13 mouse cellular contexts compared by ENCODE assay signal in genomic region chr13:84284764-84285558, GRCm38 (mm10).
DNase-seq lines count a peak whose midpoint lies in the region; ATAC-seq lines count a peak whose summit lies in the region.
"Had no signal": no experiment of that assay in that cellular context is flagged by ENCODE, and none has a peak within 500 bp of the region (broad histone marks: within the 10 kb centered on the region; RNA-seq: fewer than 3 reads in every experiment).

No protein-coding gene starts in this region.

- no peak overlapping the region for H3K4me3 ChIP-seq in neural tube, embryonic 11.5 days (ENCODE audit: low read depth, low read length)
- H3K4me3 ChIP-seq in forebrain, embryonic 13.5 days: 0 out of 2 replicates have a peak overlapping the region, but pooled peaks have one; percentile 13
- no peak overlapping the region for H3K4me3 ChIP-seq in midbrain, embryonic 11.5 days (ENCODE audit: low read depth, low read length)
- H3K4me3 ChIP-seq: heart, embryonic 13.5 days; stomach, embryonic 15.5 days had no signal

- H3K4me2 ChIP-seq in neural tube, embryonic 11.5 days (ENCODE audit: low read depth): no peak overlapping the region
- H3K4me2 ChIP-seq in forebrain, embryonic 13.5 days: peak overlapping the region; percentile 40
- peak overlapping the region; percentile 28 for H3K4me2 ChIP-seq in midbrain, embryonic 11.5 days
- H3K4me2 ChIP-seq: heart, embryonic 13.5 days; lung, embryonic 14.5 days; stomach, embryonic 15.5 days had no signal

- no peaks in the 10 kb centered on the region for H3K36me3 ChIP-seq in neural tube, embryonic 11.5 days (ENCODE audit: control insufficient read depth, insufficient read depth, low read length)
- H3K36me3 ChIP-seq in forebrain, embryonic 13.5 days (ENCODE audit: poor library complexity, severe bottlenecking): peaks cover 29% of the 10 kb centered on the region
- H3K36me3 ChIP-seq in midbrain, embryonic 11.5 days (ENCODE audit: control insufficient read depth, insufficient read depth, low read length): peaks cover 2% of the 10 kb centered on the region; the same call in 1 of the 2 replicates

- no peaks in the 10 kb centered on the region for H3K27me3 ChIP-seq in neural tube, embryonic 11.5 days (ENCODE audit: control insufficient read depth, insufficient read depth, low read length)
- no peaks in the 10 kb centered on the region for H3K27me3 ChIP-seq in forebrain, embryonic 13.5 days
- H3K27me3 ChIP-seq in midbrain, embryonic 11.5 days (ENCODE audit: control insufficient read depth, insufficient read depth, low read length): no peaks in the 10 kb centered on the region
- H3K27me3 ChIP-seq: heart, embryonic 13.5 days; stomach, embryonic 15.5 days had no signal

- H3K9me3 ChIP-seq in neural tube, embryonic 11.5 days (ENCODE audit: control insufficient read depth, low read length): no peaks in the 10 kb centered on the region
- 0 out of 2 replicates have a peak, but pooled peaks cover 3% of the 10 kb centered on the region for H3K9me3 ChIP-seq in forebrain, embryonic 13.5 days (replicated peaks)
- H3K9me3 ChIP-seq in midbrain, embryonic 11.5 days (ENCODE audit: control insufficient read depth, low read length): no peaks in the 10 kb centered on the region
- H3K9me3 ChIP-seq: heart, embryonic 13.5 days; stomach, embryonic 15.5 days had no signal

- H3K4me1 ChIP-seq in neural tube, embryonic 11.5 days (ENCODE audit: control insufficient read depth, insufficient read depth, low read length): no peaks in the 10 kb centered on the region
- peaks cover 14% of the 10 kb centered on the region for H3K4me1 ChIP-seq in forebrain, embryonic 13.5 days
- H3K4me1 ChIP-seq in midbrain, embryonic 11.5 days (ENCODE audit: control insufficient read depth, insufficient read depth, low read length): peaks cover 15% of the 10 kb centered on the region
- H3K4me1 ChIP-seq: heart, embryonic 13.5 days; stomach, embryonic 15.5 days had no signal

- peak overlapping the region; percentile 36; the same call in 1 of the 2 replicates for H3K27ac ChIP-seq in neural tube, embryonic 11.5 days (ENCODE audit: low read depth, low read length)
- H3K27ac ChIP-seq in forebrain, embryonic 13.5 days: peak overlapping the region; percentile 88
- H3K27ac ChIP-seq in midbrain, embryonic 11.5 days (ENCODE audit: low read depth, low read length): peak overlapping the region; percentile 62
- H3K27ac ChIP-seq: heart, embryonic 13.5 days; stomach, embryonic 15.5 days had no signal

- peak; percentile 96 for ATAC-seq in neural tube, embryonic 11.5 days (ENCODE audit: insufficient read depth, low FRiP score, low TSS enrichment)
- peak; percentile 99 for ATAC-seq in forebrain, embryonic 13.5 days
- peak; percentile 99 for ATAC-seq in midbrain, embryonic 11.5 days (ENCODE audit: low FRiP score)

- DNase-seq in neural tube, embryonic 11.5 days (ENCODE audit: low spot score): peak; percentile 57
- DNase-seq in neural tube, embryonic 10.5 days (ENCODE audit: extremely low spot score, low spot score): no peak
- peak; percentile 88 for DNase-seq in midbrain, embryonic 11.5 days (ENCODE audit: low spot score, missing footprints)
- no peak for DNase-seq in cerebellum, adult 11-12 months
- DNase-seq in right cerebral cortex, adult 2 months (ENCODE audit: low spot score in 2 of 2): no peak
- DNase-seq in layer of hippocampus, adult 18-20 months (ENCODE audit: low spot score in 2 of 2): no peak
- DNase-seq: cerebellum, adult 9-11 months; kidney, adult 8-10 months; lung, embryonic 14.5 days; right cerebral cortex, adult 18-20 months had no signal

- H3K9ac ChIP-seq in neural tube, embryonic 11.5 days (ENCODE audit: low read length): no peak overlapping the region
- H3K9ac ChIP-seq in forebrain, embryonic 13.5 days: peak overlapping the region; percentile 35; the same call in 1 of the 2 replicates
- no peak overlapping the region for H3K9ac ChIP-seq in midbrain, embryonic 11.5 days (ENCODE audit: low read length)
- H3K9ac ChIP-seq: heart, embryonic 13.5 days; lung, embryonic 14.5 days; stomach, embryonic 15.5 days had no signal

- 24% methylated on average over 7 of the region's 7 CpGs for WGBS in neural tube, embryonic 11.5 days
- 5% methylated on average over 7 of the region's 7 CpGs for WGBS in forebrain, embryonic 13.5 days
- 5% methylated on average over 7 of the region's 7 CpGs for WGBS in midbrain, embryonic 11.5 days

Comparison
In these comparisons a context has a peak if more than half of its experiments do, and no peak if none do; other contexts are left out.
1. DNase-seq: peak in neural tube, embryonic 11.5 days (single experiment) and midbrain, embryonic 11.5 days (single experiment); none in neural tube, embryonic 10.5 days (single experiment), cerebellum, adult 11-12 months (single experiment), right cerebral cortex, adult 2 months (0 of 2) and layer of hippocampus, adult 18-20 months (0 of 2).
2. H3K27ac ChIP-seq: peak in every context shown above with its lines; median percentile 88 in forebrain, embryonic 13.5 days; 62 in midbrain, embryonic 11.5 days; 36 in neural tube, embryonic 11.5 days.
3. Peak in every context shown above with its lines, with median percentiles within 50 percentile points of each other: ATAC-seq.